Mouse (Mus musculus) cerebellum, adult 2 months (tissue): ENCODE measurements around the gene Arl8b.

Experiments
- CTCF ChIP-seq: fragments of 200-500 bp; IDR thresholded peaks from 2 replicates; pipeline ENCODE4 v1.5.1; 2011; ENCODE audit warnings: low read depth, mild to moderate bottlenecking, control low read depth, low read length, moderate library complexity, borderline replicate concordance; ENCODE audit not compliant: insufficient read depth
- POLR2A ChIP-seq: fragments of 200-500 bp; IDR thresholded peaks from 2 replicates; pipeline ENCODE4 v1.6.1; 2011; ENCODE audit warnings: low read length, control low read depth, borderline replicate concordance; ENCODE audit not compliant: insufficient read depth

GRCm38 (mm10) chr6:108755936-108756335 is 27.0 kb upstream of the Arl8b start:
- no peak for TF ChIP-seq CTCF
- no peak for TF ChIP-seq POLR2A
